Mouse (Mus musculus): ENCODE results near the gene Gys1. TPM values are rescaled to one million over a fixed set of nuclear protein-coding genes. Genes with fewer than 3 reads are reported as not detected.

Gene Gys1
- polyA plus RNA-seq, 1 experiment from 2014 or later: 19.6 TPM

GRCm38 (mm10) chr7:45417962-45418492 lies 16.6 kb upstream of the Gys1 start:
- 10% methylated on average over 13 of the region's 13 CpGs for WGBS
- Histone ChIP-seq H3K27me3 (peaks cover 75% of the 10 kb centered on the region), H3K36me3 (peaks cover 23% of the 10 kb centered on the region), H3K4me1 (peaks cover 13% of the 10 kb centered on the region), H3K4me3 (no peak overlapping the region), H3K27ac (replicated peaks) (no peak overlapping the region), H3K9ac (replicated peaks) (no peak overlapping the region), H3K4me2 (replicated peaks) (no peak overlapping the region), H3K9me3 (no peaks in the 10 kb centered on the region)
- ATAC-seq (replicated peaks): no peak

- Histone ChIP-seq H3K9me3 (no peaks in the 10 kb centered on the region), H3K9ac (replicated peaks) (no peak overlapping the region), H3K27ac (replicated peaks) (no peak overlapping the region), H3K27me3 (peaks cover 55% of the 10 kb centered on the region), H3K4me2 (replicated peaks) (no peak overlapping the region), H3K36me3 (peaks cover 43% of the 10 kb centered on the region), H3K4me1 (no peaks in the 10 kb centered on the region), H3K4me3 (no peak overlapping the region)
- no peak for ATAC-seq (replicated peaks)
- 16% methylated on average over 27 of the region's 27 CpGs for WGBS
Observed at GRCm38 (mm10) chr7:45419859-45420614, 14.6 kb upstream of the Gys1 start.

DNA sequence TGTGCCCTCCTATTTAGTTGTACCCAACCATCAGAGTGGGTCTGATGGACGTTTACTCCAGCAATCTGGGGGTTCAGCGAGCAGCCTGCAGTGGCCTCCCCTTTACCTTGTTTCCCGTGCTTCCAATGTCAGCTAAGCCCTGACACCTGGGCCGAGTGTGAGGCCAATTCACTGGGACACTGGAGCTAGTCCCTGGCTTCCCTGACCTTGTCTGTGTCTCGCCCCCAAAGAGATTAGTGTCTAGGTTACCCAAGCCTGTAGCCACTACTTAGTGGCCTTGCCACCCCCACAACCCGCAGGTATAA lies 14.1 kb upstream of the Gys1 start, which contains the start of gene Lhb:
TSS of gene Lhb (plus strand) at position 206 of the 305 bp plus-strand sequence.
- H3K9ac ChIP-seq (replicated peaks): no peak within 1 kb of the TSS
- peaks cover 49% of the 10 kb centered on the region for H3K27me3 ChIP-seq
- H3K4me2 ChIP-seq (replicated peaks): no peak within 1 kb of the TSS
- H3K36me3 ChIP-seq: peaks cover 47% of the 10 kb centered on the region
- no peaks in the 10 kb centered on the region for H3K4me1 ChIP-seq
- no peak within 1 kb of the TSS for H3K27ac ChIP-seq (replicated peaks)
- no peaks in the 10 kb centered on the region for H3K9me3 ChIP-seq
- H3K4me3 ChIP-seq: no peak within 1 kb of the TSS
- no peak for ATAC-seq (replicated peaks)
- WGBS: 63% methylated on average over 6 of the region's 6 CpGs

- Histone ChIP-seq H3K4me2 (replicated peaks) (no peak overlapping the region), H3K36me3 (peaks cover 47% of the 10 kb centered on the region), H3K27ac (replicated peaks) (no peak overlapping the region), H3K27me3 (peaks cover 43% of the 10 kb centered on the region), H3K9me3 (no peaks in the 10 kb centered on the region), H3K4me3 (no peak overlapping the region), H3K9ac (replicated peaks) (no peak overlapping the region), H3K4me1 (no peaks in the 10 kb centered on the region)
- WGBS: 89% methylated on average over 14 of the region's 14 CpGs
- ATAC-seq (replicated peaks): no peak
Observed at GRCm38 (mm10) chr7:45421194-45421593, 13.4 kb upstream of the Gys1 start.

- Histone ChIP-seq H3K27me3 (no peaks in the 10 kb centered on the region), H3K4me1 (no peaks in the 10 kb centered on the region), H3K4me2 (replicated peaks) (no peak overlapping the region), H3K4me3 (no peak overlapping the region), H3K36me3 (peaks cover 67% of the 10 kb centered on the region), H3K9me3 (no peaks in the 10 kb centered on the region), H3K9ac (replicated peaks) (no peak overlapping the region), H3K27ac (replicated peaks) (no peak overlapping the region)
- no peak for ATAC-seq (replicated peaks)
- WGBS: 95% methylated on average over 8 of the region's 8 CpGs
Observed at GRCm38 (mm10) chr7:45426556-45426955, 8.1 kb upstream of the Gys1 start.

DNA sequence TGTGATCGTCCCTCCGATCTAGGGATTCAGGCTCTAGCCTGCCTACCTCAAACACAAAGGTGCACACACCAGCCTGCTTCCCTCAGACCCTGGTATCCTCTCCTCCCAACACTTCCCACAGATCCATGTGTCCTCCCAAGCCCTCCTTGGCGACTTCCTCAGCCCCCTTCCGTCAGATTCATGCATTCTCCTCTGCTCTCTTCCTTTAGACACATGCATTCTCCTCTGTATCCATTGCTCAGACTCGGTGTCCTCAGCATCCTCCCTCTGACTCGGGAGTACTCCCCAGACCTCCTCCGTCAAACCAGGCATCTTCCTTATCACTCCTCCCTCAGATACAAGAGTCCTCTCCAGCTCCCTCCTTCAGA lies 825 bp upstream of the Gys1 start:
- H3K9me3 ChIP-seq: no peaks in the 10 kb centered on the region
- H3K4me2 ChIP-seq (replicated peaks): peak overlapping the region; percentile 88
- WGBS: 3% methylated on average over 7 of the region's 7 CpGs
- H3K27me3 ChIP-seq: no peaks in the 10 kb centered on the region
- 0 out of 2 replicates have a peak, but pooled peaks have one; percentile 4 for ATAC-seq (replicated peaks)
- H3K27ac ChIP-seq (replicated peaks): peak overlapping the region; percentile 90
- peaks cover 15% of the 10 kb centered on the region for H3K36me3 ChIP-seq
- peak overlapping the region; percentile 71 for H3K9ac ChIP-seq (replicated peaks)
- peaks cover 39% of the 10 kb centered on the region for H3K4me1 ChIP-seq
- H3K4me3 ChIP-seq: peak overlapping the region; percentile 60

GRCm38 (mm10) chr7:45435038-45435437 lies 394 bp downstream of the Gys1 start:
- WGBS: 2% methylated on average over 16 of the region's 16 CpGs
- no peaks in the 10 kb centered on the region for H3K27me3 ChIP-seq
- H3K4me2 ChIP-seq (replicated peaks): peak overlapping the region; percentile 76
- H3K4me3 ChIP-seq: peak overlapping the region; percentile 60
- peaks cover 39% of the 10 kb centered on the region for H3K4me1 ChIP-seq
- peak overlapping the region; percentile 74 for H3K9ac ChIP-seq (replicated peaks)
- peak overlapping the region; percentile 65 for H3K27ac ChIP-seq (replicated peaks)
- ATAC-seq (replicated peaks): peak; percentile 26; the same call in 1 of the 2 replicates
- H3K36me3 ChIP-seq: peaks cover 7% of the 10 kb centered on the region; the same call in 1 of the 2 replicates
- H3K9me3 ChIP-seq: no peaks in the 10 kb centered on the region

DNA sequence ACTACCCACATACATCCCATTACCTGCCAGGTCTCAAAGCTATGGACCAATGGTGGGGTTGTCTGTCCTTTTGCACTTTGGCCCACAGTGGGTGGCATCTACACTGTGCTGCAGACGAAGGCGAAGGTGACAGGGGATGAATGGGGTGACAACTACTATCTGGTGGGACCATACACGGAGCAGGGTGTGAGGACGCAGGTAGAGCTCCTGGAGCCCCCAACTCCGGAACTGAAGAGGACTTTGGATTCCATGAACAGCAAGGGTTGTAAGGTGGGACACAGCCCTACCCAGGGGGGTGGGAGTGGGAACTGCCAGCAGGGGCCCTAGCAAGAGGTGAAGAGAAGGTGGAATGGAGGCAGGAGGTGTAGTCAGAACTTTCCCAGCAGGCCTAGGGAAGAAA lies 1.8 kb downstream of the Gys1 start:
- Histone ChIP-seq H3K4me3 (no peak overlapping the region), H3K9ac (replicated peaks) (no peak overlapping the region; the same call in 1 of the 2 replicates), H3K27ac (replicated peaks) (no peak overlapping the region), H3K4me2 (replicated peaks) (no peak overlapping the region), H3K9me3 (no peaks in the 10 kb centered on the region), H3K4me1 (peaks cover 39% of the 10 kb centered on the region), H3K27me3 (no peaks in the 10 kb centered on the region), H3K36me3 (peaks cover 9% of the 10 kb centered on the region; the same call in 1 of the 2 replicates)
- 94% methylated on average over 5 of the region's 5 CpGs for WGBS
- ATAC-seq (replicated peaks): no peak

GRCm38 (mm10) chr7:45437046-45437445 lies 2.4 kb downstream of the Gys1 start:
- no peak overlapping the region for H3K27ac ChIP-seq (replicated peaks)
- WGBS: 36% methylated on average over 6 of the region's 6 CpGs
- no peak overlapping the region for H3K4me3 ChIP-seq
- peaks cover 39% of the 10 kb centered on the region for H3K4me1 ChIP-seq
- no peak overlapping the region for H3K9ac ChIP-seq (replicated peaks)
- ATAC-seq (replicated peaks): no peak
- no peak overlapping the region for H3K4me2 ChIP-seq (replicated peaks)
- no peaks in the 10 kb centered on the region for H3K9me3 ChIP-seq
- no peaks in the 10 kb centered on the region for H3K27me3 ChIP-seq
- peaks cover 7% of the 10 kb centered on the region; the same call in 1 of the 2 replicates for H3K36me3 ChIP-seq

GRCm38 (mm10) chr7:45437521-45438276 lies 3.1 kb downstream of the Gys1 start, which contains the start of gene Ruvbl2:
Ruvbl2 (minus strand) TSS chr7:45438096.
- Histone ChIP-seq H3K4me2 (replicated peaks) (0 out of 2 replicates have a peak within 1 kb of the TSS, but pooled peaks have one; percentile 2), H3K27me3 (no peaks in the 10 kb centered on the region), H3K4me1 (peaks cover 36% of the 10 kb centered on the region), H3K9ac (replicated peaks) (no peak within 1 kb of the TSS), H3K9me3 (no peaks in the 10 kb centered on the region), H3K27ac (replicated peaks) (no peak within 1 kb of the TSS), H3K36me3 (peaks cover 7% of the 10 kb centered on the region; the same call in 1 of the 2 replicates), H3K4me3 (no peak within 1 kb of the TSS)
- WGBS: 19% methylated on average over 19 of the region's 19 CpGs
- no peak for ATAC-seq (replicated peaks)

GRCm38 (mm10) chr7:45443526-45444420 lies 9.1 kb downstream of the Gys1 start:
- no peaks in the 10 kb centered on the region for H3K4me1 ChIP-seq
- H3K27me3 ChIP-seq: no peaks in the 10 kb centered on the region
- H3K27ac ChIP-seq (replicated peaks): no peak overlapping the region
- H3K4me2 ChIP-seq (replicated peaks): no peak overlapping the region
- no peak for ATAC-seq (replicated peaks)
- no peak overlapping the region for H3K9ac ChIP-seq (replicated peaks)
- H3K9me3 ChIP-seq: no peaks in the 10 kb centered on the region
- peaks cover 17% of the 10 kb centered on the region; the same call in 1 of the 2 replicates for H3K36me3 ChIP-seq
- WGBS: 93% methylated on average over 22 of the region's 22 CpGs
- H3K4me3 ChIP-seq: no peak overlapping the region

Measured in forebrain, embryonic 15.5 days (tissue).